Mouse (Mus musculus): ENCODE data around the gene Gm14308.
"Not testable (repeated sequence)": the region's sequence is repeated elsewhere in the genome, so short reads cannot be mapped to it uniquely, and the experiment has no call there.

Gene Gm14308

GRCm38 (mm10) chr2:176636244-176636643 is at the start of gene Gm14308:
Gene Gm14308 (minus strand): TSS chr2:176636344.
- in situ Hi-C loops (cut with MboI, MseI) = not testable (repeated sequence)

DNA sequence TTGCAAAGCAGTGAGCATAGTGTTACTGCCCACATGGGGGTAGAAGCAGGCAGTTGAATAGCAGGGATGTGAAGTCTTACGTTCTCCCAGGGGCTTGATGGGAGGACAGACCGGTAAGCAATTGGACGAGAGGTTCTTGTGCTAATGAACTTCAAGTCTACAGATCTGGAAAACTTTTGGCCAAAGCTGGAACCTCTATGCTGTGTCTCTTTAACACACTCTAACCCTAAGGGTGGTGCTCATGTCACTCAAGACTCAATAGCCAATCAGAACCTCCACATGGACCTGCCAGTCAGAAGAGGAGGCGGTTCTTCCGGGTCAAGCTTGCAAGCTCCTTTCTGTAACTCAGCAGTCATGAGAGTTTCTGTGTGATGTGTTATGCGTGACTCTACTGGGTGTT is 34.1 kb upstream of the Gm14308 start, which contains the start of gene Zfp973:
Zfp973 (plus strand) TSS at position 301 of the 400 bp plus-strand sequence.
- in situ Hi-C loops (cut with MboI, MseI) = not testable (repeated sequence)

Measured in T-helper 2 cell (primary cell).